Mouse (Mus musculus) forebrain, postnatal 0 days (tissue): Measurements from ENCODE around the gene Gm49320. TPM values are rescaled to one million over a fixed set of nuclear protein-coding genes. Genes with fewer than 3 reads are reported as not detected.
"Not testable (repeated sequence)": the region's sequence is repeated elsewhere in the genome, so short reads cannot be mapped to it uniquely, and the experiment has no call there.

ENCODE experiments used
- ATAC-seq: fragments of 200-750 bp; cut with Nextera tagmentation; 2 replicates; pipeline ENCODE4 v1.8.0; 2017; ENCODE audit warnings: mild to moderate bottlenecking, moderate library complexity
- DNase-seq: peaks from one replicate; pipeline ENCODE4 v3.0.0-alpha.2; 2015
- H3K27ac ChIP-seq: fragments of 300-500 bp; sonication (generic); 2 replicates; pipeline ENCODE4 v1.5.1; 2014; ENCODE audit warnings: low read depth, mild to moderate bottlenecking, antibody characterized with exemption, low read length, moderate library complexity, mixed read lengths
- H3K27me3 ChIP-seq: fragments of 300-500 bp; sonication (generic); 2 replicates; pipeline ENCODE4 v1.6.1; 2014; ENCODE audit warnings: mild to moderate bottlenecking, low read length, mixed read lengths; ENCODE audit not compliant: insufficient read depth
- H3K36me3 ChIP-seq: fragments of 300-500 bp; sonication (generic); 2 replicates; pipeline ENCODE4 v1.6.1; 2014; ENCODE audit warnings: mild to moderate bottlenecking, moderate library complexity; ENCODE audit not compliant: insufficient read depth
- H3K4me1 ChIP-seq: fragments of 300-500 bp; sonication (generic); 2 replicates; pipeline ENCODE4 v1.6.1; 2014; ENCODE audit warnings: antibody characterized with exemption; ENCODE audit not compliant: insufficient read depth
- H3K4me2 ChIP-seq: fragments of 300-500 bp; sonication (generic); 2 replicates; pipeline ENCODE4 v1.6.1; 2014; ENCODE audit warnings: low read depth, mild to moderate bottlenecking, moderate library complexity
- H3K4me3 ChIP-seq: fragments of 300-500 bp; sonication (generic); 2 replicates; pipeline ENCODE4 v1.5.1; 2014; ENCODE audit warnings: low read depth, low read length, mixed read lengths
- H3K9ac ChIP-seq: fragments of 300-500 bp; sonication (generic); 2 replicates; pipeline ENCODE4 v1.6.1; 2014; ENCODE audit warnings: mild to moderate bottlenecking
- H3K9me3 ChIP-seq: fragments of 300-500 bp; sonication (generic); 2 replicates; pipeline ENCODE4 v1.6.1; 2016; ENCODE audit warnings: low read length
- CTCF ChIP-seq: sonication (generic); IDR thresholded peaks from 2 replicates; pipeline ENCODE4 v1.5.1; 2016; ENCODE audit warnings: antibody characterized with exemption, control low read depth, low read depth
- WGBS: fragments of 180-500 bp; shearing (Covaris S2); extraction: QIAGEN DNeasy Blood & Tissue Kit; methylation state at CpG from one replicate; pipeline ENCODE4 v1.1.7; 2014; 5-methylcytosine and 5-hydroxymethylcytosine counted together
- polyA plus RNA-seq: library from polyadenylated mRNA; unstranded; fragments of >200 nt; fragmentation: Nextera tagmentation; extraction: Ambion mirVana; gene quantifications from 2 replicates; pipeline ENCODE4 v1.2.1, GENCODE M21; 2015
- total RNA-seq: library from RNA; depleted of rRNA; stranded (reverse); fragments of >200 nt; gene quantifications from 2 replicates; pipeline ENCODE4 v1.2.3, GENCODE M21; 2014

Gm49320 gene
- total and polyA plus RNA-seq, 2 experiments from 2014 or later, result 0.67 TPM; not detected in 1

DNA sequence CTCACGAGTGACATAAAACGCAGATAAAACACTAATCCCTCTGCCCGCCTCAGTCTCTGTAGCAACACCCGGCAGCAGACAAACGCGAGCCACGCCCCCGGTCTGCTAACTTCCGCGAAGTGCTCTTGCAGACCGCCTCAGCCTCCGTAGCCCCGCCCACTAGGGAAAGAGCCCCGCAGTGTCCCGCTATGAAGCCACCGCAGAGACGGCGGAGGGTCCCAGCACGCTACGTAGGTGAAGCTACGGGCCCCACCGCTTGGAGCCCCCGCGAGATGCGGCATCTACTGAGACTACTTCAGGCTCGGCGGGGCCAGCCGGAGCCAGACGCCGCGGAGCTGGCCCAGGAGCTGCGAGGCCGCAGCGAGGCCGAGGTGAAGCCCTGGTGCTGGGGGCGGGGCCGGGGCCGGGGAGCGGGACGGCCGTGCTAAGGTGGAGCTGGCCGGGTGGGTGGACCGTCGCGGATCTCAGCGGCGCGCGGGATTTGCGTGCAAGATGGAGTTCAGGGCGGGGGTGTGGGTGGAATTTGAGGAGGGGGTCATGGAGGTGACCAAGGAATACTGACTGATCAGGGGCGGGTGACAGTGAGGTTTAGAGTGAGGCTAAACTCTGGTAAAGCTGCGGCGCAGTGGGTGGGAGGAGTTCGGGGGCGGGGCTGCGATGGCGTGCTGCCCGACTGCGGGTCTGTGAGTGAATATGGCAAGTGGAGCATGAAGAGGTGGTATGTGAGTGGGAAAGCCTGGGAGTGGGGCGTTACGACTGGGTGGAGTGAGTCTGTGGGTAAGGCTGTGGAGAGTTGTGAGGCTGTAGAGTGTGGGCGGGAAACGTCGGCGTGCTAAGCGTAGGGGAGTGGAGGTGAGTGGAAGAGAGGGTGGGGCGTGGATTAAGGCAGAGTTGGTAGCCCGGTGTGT is 14.5 kb downstream of the Gm49320 start, which contains the start of gene Snapc2:
Gene Snapc2, plus strand, starts transcription at position 147 of the 908 bp plus-strand sequence.
- WGBS, result 2% methylated on average over 69 of the region's 69 CpGs
- no peak for TF ChIP-seq CTCF

DNA sequence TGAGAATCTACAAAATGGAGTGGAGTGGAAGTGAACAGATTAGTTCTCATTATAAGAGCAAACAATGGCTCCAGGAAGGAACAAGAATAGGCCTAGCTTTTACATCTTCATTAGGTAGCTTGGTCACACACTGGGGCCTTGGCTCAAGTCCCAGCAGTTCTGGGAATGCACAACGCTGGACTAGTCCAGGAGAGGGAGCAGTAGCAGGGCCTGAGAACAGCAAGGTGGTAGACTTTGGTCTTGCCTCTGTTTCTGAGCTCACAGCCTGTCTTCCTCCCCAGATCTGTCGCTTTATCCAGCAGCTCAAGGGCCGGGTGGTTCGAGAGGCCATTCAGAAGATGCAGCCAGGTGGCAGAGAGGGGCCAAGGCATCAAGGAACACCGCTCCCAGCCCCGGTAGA is 15.3 kb downstream of the Gm49320 start:
- TF ChIP-seq CTCF, result peak; percentile 67
- 40% methylated on average over 6 of the region's 6 CpGs for WGBS
- peak overlapping the region; percentile 75 for H3K4me2 ChIP-seq
- ATAC-seq (no peak), DNase-seq (peak; percentile 78)
- H3K4me1 ChIP-seq, result peaks cover 22% of the 10 kb centered on the region
- H3K4me3 ChIP-seq, result peak overlapping the region; percentile 89
- no peaks in the 10 kb centered on the region for H3K27me3 ChIP-seq
- H3K9me3 ChIP-seq, result no peaks in the 10 kb centered on the region
- peaks cover 29% of the 10 kb centered on the region for H3K36me3 ChIP-seq
- H3K9ac ChIP-seq, result no peak overlapping the region
- H3K27ac ChIP-seq, result peak overlapping the region; percentile 96

More for the DNA sequence above, 14.5 kb downstream of the Gm49320 start, which contains the start of gene Snapc2:
- no peaks in the 10 kb centered on the region for H3K9me3 ChIP-seq
- H3K27ac ChIP-seq, result peak within 1 kb of the TSS; percentile 96
- H3K4me1 ChIP-seq, result peaks cover 22% of the 10 kb centered on the region
- peak within 1 kb of the TSS; percentile 89 for H3K4me3 ChIP-seq
- ATAC-seq (peak; percentile 91), DNase-seq (peak; percentile 96)
- no peaks in the 10 kb centered on the region for H3K27me3 ChIP-seq
- peak within 1 kb of the TSS; percentile 75 for H3K4me2 ChIP-seq
- peaks cover 30% of the 10 kb centered on the region for H3K36me3 ChIP-seq
- peak within 1 kb of the TSS; percentile 95 for H3K9ac ChIP-seq

DNA sequence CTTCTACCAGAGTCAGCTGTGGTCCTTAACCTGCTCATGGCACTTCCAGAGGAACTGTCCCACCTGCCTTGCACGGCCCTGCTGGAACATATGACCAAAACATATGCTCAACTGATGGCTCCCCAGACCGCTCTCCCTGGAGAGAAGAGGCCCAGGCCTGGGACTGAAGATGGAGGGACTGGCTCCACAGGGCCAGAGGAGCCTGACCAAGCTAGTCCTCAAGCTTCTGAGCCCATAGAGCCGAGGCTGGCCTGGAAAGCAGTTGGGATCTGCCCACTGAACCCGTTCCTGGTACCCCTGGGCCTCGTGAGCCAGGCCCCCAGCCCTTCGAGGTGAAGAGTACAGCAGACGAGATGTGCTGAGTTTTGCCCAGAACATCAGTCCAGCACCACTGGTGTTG is 16.8 kb downstream of the Gm49320 start:
- not testable (repeated sequence) for H3K4me2 ChIP-seq, H3K27ac ChIP-seq, ATAC-seq, H3K9me3 ChIP-seq, H3K4me3 ChIP-seq, H3K9ac ChIP-seq, DNase-seq, H3K27me3 ChIP-seq
- Histone ChIP-seq H3K36me3 (peaks cover 29% of the 10 kb centered on the region), H3K4me1 (peaks cover 22% of the 10 kb centered on the region)
- 85% methylated on average over 7 of the region's 7 CpGs for WGBS

DNA sequence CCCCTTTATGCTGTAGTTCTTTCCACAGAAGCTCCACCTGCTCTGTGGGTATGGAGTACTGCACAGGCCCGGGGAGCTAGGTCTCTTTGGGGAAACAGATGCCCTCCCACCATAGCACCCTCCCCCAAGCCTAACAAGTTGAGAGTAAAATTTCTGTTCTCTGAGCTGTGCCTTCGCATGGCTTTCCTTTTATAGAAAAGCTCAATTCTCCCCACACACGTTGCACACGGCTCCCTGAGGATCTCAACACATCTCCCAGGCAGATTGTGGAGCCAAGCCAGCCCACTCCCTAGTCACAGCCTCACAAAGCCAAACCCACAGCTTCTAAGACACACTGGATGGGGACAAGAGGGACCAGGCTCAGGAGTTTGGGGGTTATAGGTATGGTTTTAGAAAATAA is 18.2 kb downstream of the Gm49320 start:
- Histone ChIP-seq H3K36me3 (peaks cover 36% of the 10 kb centered on the region), H3K4me3 (peak overlapping the region; percentile 82; the same call in 1 of the 2 replicates), H3K4me2 (peak overlapping the region; percentile 80), H3K9ac (peak overlapping the region; percentile 98; the same call in 1 of the 2 replicates), H3K4me1 (peaks cover 22% of the 10 kb centered on the region), H3K9me3 (no peaks in the 10 kb centered on the region), H3K27ac (peak overlapping the region; percentile 95), H3K27me3 (no peaks in the 10 kb centered on the region)
- TF ChIP-seq CTCF, result no peak
- peak; percentile 75 for DNase-seq
- ATAC-seq, result no peak
- 25% methylated on average over 4 of the region's 4 CpGs for WGBS

DNA sequence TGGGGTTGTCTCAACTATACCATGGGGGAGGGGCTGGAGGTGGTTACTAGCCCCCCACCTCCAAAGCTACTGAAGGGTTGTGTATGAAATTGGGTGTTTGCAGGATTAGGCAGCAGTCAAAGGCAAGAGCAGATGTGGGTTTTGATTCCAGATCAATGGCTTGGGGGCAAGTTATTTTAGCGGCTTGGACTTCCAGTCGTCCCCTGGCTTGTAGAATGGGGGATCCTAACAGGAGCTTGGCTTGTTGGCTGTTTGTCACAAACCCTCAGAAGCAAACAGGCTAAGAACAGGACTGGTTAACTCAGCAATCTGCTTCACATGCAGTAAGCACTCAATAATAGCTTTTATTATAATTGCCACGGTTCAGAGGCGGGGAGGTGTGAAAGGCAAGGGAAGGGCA is 18.7 kb downstream of the Gm49320 start:
- TF ChIP-seq CTCF, result no peak
- Histone ChIP-seq H3K4me1 (peaks cover 21% of the 10 kb centered on the region), H3K27me3 (no peaks in the 10 kb centered on the region)

DNA sequence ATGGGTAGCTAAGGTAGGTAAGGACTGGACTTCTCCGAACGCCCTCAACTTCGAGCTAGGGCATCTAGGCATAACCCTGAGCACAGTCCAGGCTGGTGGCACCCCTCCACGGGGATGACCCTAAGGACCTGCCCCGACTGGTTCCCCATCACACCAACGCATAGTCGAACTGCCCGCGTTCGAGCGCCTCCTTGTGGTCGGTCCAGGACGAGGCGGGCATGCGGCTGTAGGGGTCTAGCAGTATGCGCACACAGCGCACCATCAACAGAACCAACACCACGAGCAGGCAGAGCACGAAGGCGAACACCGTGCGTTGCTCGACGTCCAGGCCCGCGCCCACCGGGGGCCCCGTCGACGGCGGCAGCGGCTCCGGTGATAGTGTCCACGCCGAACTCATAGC is 19.6 kb downstream of the Gm49320 start:
- Histone ChIP-seq H3K4me3 (peak overlapping the region; percentile 82), H3K9me3 (no peaks in the 10 kb centered on the region), H3K27me3 (no peaks in the 10 kb centered on the region), H3K4me1 (peaks cover 18% of the 10 kb centered on the region), H3K4me2 (peak overlapping the region; percentile 80), H3K9ac (peak overlapping the region; percentile 98), H3K36me3 (peaks cover 48% of the 10 kb centered on the region), H3K27ac (peak overlapping the region; percentile 95)
- DNase-seq (peak; percentile 90), ATAC-seq (peak; percentile 68)
- 3% methylated on average over 33 of the region's 35 CpGs for WGBS
- peak; percentile 98 for TF ChIP-seq CTCF

More for the DNA sequence above, 18.7 kb downstream of the Gm49320 start:
- Histone ChIP-seq H3K9ac (peak overlapping the region; percentile 98; the same call in 1 of the 2 replicates), H3K27ac (peak overlapping the region; percentile 95), H3K9me3 (no peaks in the 10 kb centered on the region), H3K4me2 (peak overlapping the region; percentile 80), H3K36me3 (peaks cover 41% of the 10 kb centered on the region), H3K4me3 (peak overlapping the region; percentile 82)
- WGBS, result 46% methylated on average over 4 of the region's 4 CpGs
- ATAC-seq (no peak), DNase-seq (no peak)

DNA sequence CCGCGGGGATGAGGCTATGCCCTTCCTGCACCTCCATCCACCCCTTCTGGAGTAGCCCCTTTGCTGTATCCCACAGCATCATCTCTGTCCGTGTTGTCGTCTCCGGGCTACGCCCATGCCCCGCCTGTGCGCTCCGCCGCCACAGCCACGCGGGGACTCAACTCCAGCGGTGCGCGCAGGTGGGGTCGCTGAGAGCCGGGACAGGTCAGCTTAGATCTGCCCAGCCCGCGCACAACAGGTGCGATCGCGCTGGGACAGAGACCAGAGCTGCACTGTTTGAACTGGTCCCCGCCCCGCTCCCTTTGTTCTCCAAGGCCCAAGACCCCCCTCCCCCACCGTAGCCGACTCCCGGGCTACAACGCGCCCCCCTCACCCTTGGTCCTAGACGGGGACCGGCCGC is 20.0 kb downstream of the Gm49320 start:
- ATAC-seq (peak; percentile 66), DNase-seq (no peak)
- peak overlapping the region; percentile 95 for H3K27ac ChIP-seq
- H3K4me2 ChIP-seq, result peak overlapping the region; percentile 80
- H3K4me1 ChIP-seq, result peaks cover 17% of the 10 kb centered on the region
- no peaks in the 10 kb centered on the region for H3K27me3 ChIP-seq
- no peak for TF ChIP-seq CTCF
- H3K9me3 ChIP-seq, result no peaks in the 10 kb centered on the region
- H3K4me3 ChIP-seq, result peak overlapping the region; percentile 82
- H3K9ac ChIP-seq, result peak overlapping the region; percentile 98
- peaks cover 53% of the 10 kb centered on the region for H3K36me3 ChIP-seq
- 3% methylated on average over 30 of the region's 32 CpGs for WGBS
